Mouse (Mus musculus): ENCODE data around the gene Alpl. TPM values are rescaled to one million over a fixed set of nuclear protein-coding genes. Genes with fewer than 3 reads are reported as not detected.
A peak's percentile ranks its signal among the peaks of the same experiment; 100 is the strongest.

Gene Alpl
- total RNA-seq, 2 experiments from 2014 or later = 6.2 to 7.4 TPM

GRCm38 (mm10) chr4:137807301-137807851, 11.2 kb upstream of the Alpl start:
- DNase-seq (ENCODE audit: low spot score in 2 of 2) = no peak
- intact Hi-C loops (cut with DNase I) = no loop called here

- DNase-seq (ENCODE audit: low spot score in 2 of 2) = no peak
- intact Hi-C loops (cut with DNase I) = no loop called here
Observed at GRCm38 (mm10) chr4:137801196-137801595, 5.0 kb upstream of the Alpl start.

- DNase-seq (ENCODE audit: low spot score in 2 of 2) = no peak
- intact Hi-C loops (cut with DNase I) = no loop called here
Observed at GRCm38 (mm10) chr4:137800324-137800723, 4.1 kb upstream of the Alpl start.

GRCm38 (mm10) chr4:137797038-137797437, 854 bp upstream of the Alpl start:
- intact Hi-C loops (cut with DNase I) = loop anchor here (2.0 to 5.0 kb wide), 2 partner anchors 35 to 64 kb away; no protein-coding TSS in a partner anchor
- no peak for DNase-seq (ENCODE audit: low spot score in 2 of 2)

GRCm38 (mm10) chr4:137794178-137794900, 1.8 kb downstream of the Alpl start:
- intact Hi-C loops (cut with DNase I) = no loop called here
- DNase-seq (ENCODE audit: low spot score in 2 of 2) = no peak

GRCm38 (mm10) chr4:137793611-137794010, 2.6 kb downstream of the Alpl start:
- no peak for DNase-seq (ENCODE audit: low spot score in 2 of 2)
- intact Hi-C loops (cut with DNase I) = no loop called here

GRCm38 (mm10) chr4:137791440-137791839, 4.7 kb downstream of the Alpl start:
- intact Hi-C loops (cut with DNase I) = no loop called here

GRCm38 (mm10) chr4:137790981-137791380, 5.2 kb downstream of the Alpl start:
- intact Hi-C loops (cut with DNase I) = no loop called here
- no peak for DNase-seq (ENCODE audit: low spot score in 2 of 2)

More at GRCm38 (mm10) chr4:137791440-137791839, 4.7 kb downstream of the Alpl start:
- no peak for DNase-seq (ENCODE audit: low spot score in 2 of 2)

GRCm38 (mm10) chr4:137788511-137789049, 7.6 kb downstream of the Alpl start:
- DNase-seq (ENCODE audit: low spot score in 2 of 2) = no peak
- intact Hi-C loops (cut with DNase I) = no loop called here

- no peak for DNase-seq (ENCODE audit: low spot score in 2 of 2)
- intact Hi-C loops (cut with DNase I) = no loop called here
Observed at GRCm38 (mm10) chr4:137787589-137788289, 8.4 kb downstream of the Alpl start.

- DNase-seq (ENCODE audit: low spot score in 2 of 2) = no peak
- intact Hi-C loops (cut with DNase I) = no loop called here
Observed at GRCm38 (mm10) chr4:137786488-137786887, 9.7 kb downstream of the Alpl start.

- DNase-seq (ENCODE audit: low spot score in 2 of 2) = no peak
Observed at GRCm38 (mm10) chr4:137785270-137785669, 10.9 kb downstream of the Alpl start.

GRCm38 (mm10) chr4:137784741-137785140, 11.4 kb downstream of the Alpl start:
- intact Hi-C loops (cut with DNase I) = no loop called here
- no peak for DNase-seq (ENCODE audit: low spot score in 2 of 2)

More at GRCm38 (mm10) chr4:137785270-137785669, 10.9 kb downstream of the Alpl start:
- intact Hi-C loops (cut with DNase I) = no loop called here

- intact Hi-C loops (cut with DNase I) = no loop called here
- DNase-seq (ENCODE audit: low spot score in 2 of 2) = peak; percentile 23 to 35
Observed at GRCm38 (mm10) chr4:137783541-137784191, 12.5 kb downstream of the Alpl start.

GRCm38 (mm10) chr4:137781949-137782348, 14.2 kb downstream of the Alpl start:
- intact Hi-C loops (cut with DNase I) = no loop called here

GRCm38 (mm10) chr4:137780986-137781385, 15.2 kb downstream of the Alpl start:
- no peak for DNase-seq (ENCODE audit: low spot score in 2 of 2)
- intact Hi-C loops (cut with DNase I) = no loop called here

More at GRCm38 (mm10) chr4:137781949-137782348, 14.2 kb downstream of the Alpl start:
- DNase-seq (ENCODE audit: low spot score in 2 of 2) = no peak

GRCm38 (mm10) chr4:137778397-137779184, 17.6 kb downstream of the Alpl start:
- no peak for DNase-seq (ENCODE audit: low spot score in 2 of 2)
- intact Hi-C loops (cut with DNase I) = no loop called here

- DNase-seq (ENCODE audit: low spot score in 2 of 2) = no peak
- intact Hi-C loops (cut with DNase I) = no loop called here
Observed at GRCm38 (mm10) chr4:137777866-137778265, 18.3 kb downstream of the Alpl start.

- intact Hi-C loops (cut with DNase I) = no loop called here
- DNase-seq (ENCODE audit: low spot score in 2 of 2) = no peak
Observed at GRCm38 (mm10) chr4:137774505-137774904, 21.7 kb downstream of the Alpl start.

Data from left cerebral cortex, postnatal 36 days (tissue).